Mouse (Mus musculus) ovary, adult 2 months (tissue): ENCODE data around the gene Actl9. TPM values are rescaled to one million over a fixed set of nuclear protein-coding genes. Genes with fewer than 3 reads are reported as not detected.

ENCODE experiments used
- polyA plus RNA-seq: library from polyadenylated mRNA; depleted of rRNA; stranded (reverse); fragments of >200 nt; gene quantifications from 2 replicates; pipeline ENCODE4 v1.2.3, GENCODE M21; 2012; rRNA removed

Actl9 gene
- polyA plus RNA-seq, result 0.26 and 0.38 TPM in 2 replicates

GRCm38 (mm10) chr17:33432019-33432946 lies at the start of gene Actl9:
Gene Actl9 (plus strand): TSS chr17:33432896.

GRCm38 (mm10) chr17:33394182-33395034 lies 38.3 kb upstream of the Actl9 start, which contains the start of gene Zfp101:
Gene Zfp101 (minus strand): TSS chr17:33394641.

Other genes starting within 250 kb of the Actl9 start
- not detected in 2 replicates for gene Olfr239, start 241.6 kb upstream of the Actl9 start, polyA plus RNA-seq
- 0.29 TPM in 1 of 2 replicates, not detected in the other for gene Olfr1564, start 211.2 kb upstream of the Actl9 start, polyA plus RNA-seq
- 0.50 and 0.74 TPM in 2 replicates for gene Zfp955a, start 177.8 kb upstream of the Actl9 start, polyA plus RNA-seq
- not detected in 2 replicates for gene Olfr63, start 168.2 kb upstream of the Actl9 start, polyA plus RNA-seq
- gene Zfp955b, start 143.4 kb upstream of the Actl9 start, polyA plus RNA-seq, result 1.1 and 1.2 TPM in 2 replicates
- gene Zfp81, start 74.0 kb upstream of the Actl9 start, polyA plus RNA-seq, result 0.46 and 1.3 TPM in 2 replicates
- gene Zfp101, start 38.3 kb upstream of the Actl9 start, polyA plus RNA-seq, result 1.0 and 1.4 TPM in 2 replicates
- 249 and 256 TPM in 2 replicates for gene Adamts10, start 91.3 kb downstream of the Actl9 start, polyA plus RNA-seq
- 5.1 and 5.2 TPM in 2 replicates for gene Myo1f, start 122.8 kb downstream of the Actl9 start, polyA plus RNA-seq
- 68.7 and 113 TPM in 2 replicates for gene Zfp414, start 196.2 kb downstream of the Actl9 start, polyA plus RNA-seq
- 1.1 and 1.4 TPM in 2 replicates for gene Pram1, start 205.2 kb downstream of the Actl9 start, polyA plus RNA-seq